Mouse (Mus musculus): ENCODE measurements around the gene Mlst8. TPM values are rescaled to one million over a fixed set of nuclear protein-coding genes. Genes with fewer than 3 reads are reported as not detected.
"Not testable (repeated sequence)": the region's sequence is repeated elsewhere in the genome, so short reads cannot be mapped to it uniquely, and the experiment has no call there.

Gene Mlst8
- polyA plus RNA-seq, 1 experiment from 2014 or later = 13.2 TPM

GRCm38 (mm10) chr17:24463374-24464133 is 15.3 kb downstream of the Mlst8 start:
- Histone ChIP-seq H3K36me3 (ENCODE audit: inconsistent target) (no peaks in the 10 kb centered on the region), H3K4me3 (ENCODE audit: inconsistent target) (no peak overlapping the region), H3K27ac (no peak overlapping the region), H3K79me2 (ENCODE audit: inconsistent target) (no peaks in the 10 kb centered on the region)
- WGBS (ENCODE audit: missing documents) = 34% methylated on average over 6 of the region's 6 CpGs

- 92% methylated on average over 1 of the region's 1 CpGs for WGBS (ENCODE audit: missing documents)
- no peak overlapping the region for H3K27ac ChIP-seq
Measured at GRCm38 (mm10) chr17:24462932-24463331, 15.9 kb downstream of the Mlst8 start.

GRCm38 (mm10) chr17:24461580-24461979 is 17.3 kb downstream of the Mlst8 start:
- H3K4me3 ChIP-seq (ENCODE audit: inconsistent target) = no peak overlapping the region
- H3K36me3 ChIP-seq (ENCODE audit: inconsistent target) = no peaks in the 10 kb centered on the region
- H3K79me2 ChIP-seq (ENCODE audit: inconsistent target) = no peaks in the 10 kb centered on the region
- WGBS (ENCODE audit: missing documents) = 83% methylated on average over 2 of the region's 2 CpGs
- no peak overlapping the region for H3K27ac ChIP-seq

More at GRCm38 (mm10) chr17:24462932-24463331, 15.9 kb downstream of the Mlst8 start:
- Histone ChIP-seq H3K79me2 (ENCODE audit: inconsistent target) (no peaks in the 10 kb centered on the region), H3K4me3 (ENCODE audit: inconsistent target) (no peak overlapping the region), H3K36me3 (ENCODE audit: inconsistent target) (no peaks in the 10 kb centered on the region)

- 48% methylated on average over 10 of the region's 10 CpGs for WGBS (ENCODE audit: missing documents)
- not testable (repeated sequence) for H3K4me3 ChIP-seq (ENCODE audit: inconsistent target); H3K36me3 ChIP-seq (ENCODE audit: inconsistent target)
- H3K79me2 ChIP-seq (ENCODE audit: inconsistent target) = peaks cover 35% of the 10 kb centered on the region
- peak overlapping the region; percentile 12; the same call in 1 of the 2 replicates for H3K27ac ChIP-seq
Measured at GRCm38 (mm10) chr17:24455523-24456206, 23.2 kb downstream of the Mlst8 start.

GRCm38 (mm10) chr17:24454756-24455522 is 23.9 kb downstream of the Mlst8 start:
- peak overlapping the region; percentile 60 for H3K4me3 ChIP-seq (ENCODE audit: inconsistent target)
- under 1% methylated on average over 67 of the region's 67 CpGs for WGBS (ENCODE audit: missing documents)
- H3K27ac ChIP-seq = peak overlapping the region; percentile 83
- peaks cover 35% of the 10 kb centered on the region for H3K79me2 ChIP-seq (ENCODE audit: inconsistent target)
- peaks cover 8% of the 10 kb centered on the region for H3K36me3 ChIP-seq (ENCODE audit: inconsistent target)

- WGBS (ENCODE audit: missing documents) = 5% methylated on average over 14 of the region's 14 CpGs
- H3K36me3 ChIP-seq (ENCODE audit: inconsistent target) = peaks cover 15% of the 10 kb centered on the region
- H3K4me3 ChIP-seq (ENCODE audit: inconsistent target) = peak overlapping the region; percentile 60
- H3K79me2 ChIP-seq (ENCODE audit: inconsistent target) = peaks cover 35% of the 10 kb centered on the region
- H3K27ac ChIP-seq = peak overlapping the region; percentile 83; the same call in 1 of the 2 replicates
Measured at GRCm38 (mm10) chr17:24454218-24454755, 24.6 kb downstream of the Mlst8 start.

GRCm38 (mm10) chr17:24453372-24453771 is 25.5 kb downstream of the Mlst8 start:
- H3K79me2 ChIP-seq (ENCODE audit: inconsistent target) = peaks cover 35% of the 10 kb centered on the region
- WGBS (ENCODE audit: missing documents) = 85% methylated on average over 2 of the region's 2 CpGs
- no peak overlapping the region for H3K27ac ChIP-seq
- H3K36me3 ChIP-seq (ENCODE audit: inconsistent target) = peaks cover 24% of the 10 kb centered on the region
- no peak overlapping the region for H3K4me3 ChIP-seq (ENCODE audit: inconsistent target)

GRCm38 (mm10) chr17:24451220-24451619 is 27.7 kb downstream of the Mlst8 start:
- 97% methylated on average over 6 of the region's 6 CpGs for WGBS (ENCODE audit: missing documents)
- peaks cover 30% of the 10 kb centered on the region for H3K36me3 ChIP-seq (ENCODE audit: inconsistent target)
- peaks cover 35% of the 10 kb centered on the region for H3K79me2 ChIP-seq (ENCODE audit: inconsistent target)
- no peak overlapping the region for H3K4me3 ChIP-seq (ENCODE audit: inconsistent target)
- no peak overlapping the region for H3K27ac ChIP-seq

- Histone ChIP-seq H3K27ac (no peak overlapping the region), H3K36me3 (ENCODE audit: inconsistent target) (peaks cover 47% of the 10 kb centered on the region), H3K79me2 (ENCODE audit: inconsistent target) (peaks cover 34% of the 10 kb centered on the region), H3K4me3 (ENCODE audit: inconsistent target) (no peak overlapping the region)
- 93% methylated on average over 5 of the region's 6 CpGs for WGBS (ENCODE audit: missing documents)
Measured at GRCm38 (mm10) chr17:24449507-24449906, 29.4 kb downstream of the Mlst8 start.

GRCm38 (mm10) chr17:24446590-24446989 is 32.3 kb downstream of the Mlst8 start:
- 51% methylated on average over 8 of the region's 8 CpGs for WGBS (ENCODE audit: missing documents)
- Histone ChIP-seq H3K36me3 (ENCODE audit: inconsistent target) (peaks cover 60% of the 10 kb centered on the region), H3K79me2 (ENCODE audit: inconsistent target) (peaks cover 5% of the 10 kb centered on the region; the same call in 1 of the 2 replicates), H3K4me3 (ENCODE audit: inconsistent target) (no peak overlapping the region), H3K27ac (no peak overlapping the region)

GRCm38 (mm10) chr17:24443409-24443808 is 35.5 kb downstream of the Mlst8 start:
- Histone ChIP-seq H3K4me3 (ENCODE audit: inconsistent target) (no peak overlapping the region), H3K27ac (no peak overlapping the region), H3K36me3 (ENCODE audit: inconsistent target) (peaks cover 55% of the 10 kb centered on the region), H3K79me2 (ENCODE audit: inconsistent target) (no peaks in the 10 kb centered on the region)
- 90% methylated on average over 4 of the region's 4 CpGs for WGBS (ENCODE audit: missing documents)

- peaks cover 53% of the 10 kb centered on the region for H3K36me3 ChIP-seq (ENCODE audit: inconsistent target)
- H3K27ac ChIP-seq = no peak within 1 kb of the TSS
- H3K79me2 ChIP-seq (ENCODE audit: inconsistent target) = no peaks in the 10 kb centered on the region
- no peak within 1 kb of the TSS for H3K4me3 ChIP-seq (ENCODE audit: inconsistent target)
- WGBS (ENCODE audit: missing documents) = 86% methylated on average over 7 of the region's 7 CpGs
Measured at GRCm38 (mm10) chr17:24442632-24443155, 36.2 kb downstream of the Mlst8 start, which contains the start of gene Dnase1l2. Gene Dnase1l2, minus strand, starts transcription at chr17:24443105.

GRCm38 (mm10) chr17:24442107-24442506 is 36.8 kb downstream of the Mlst8 start:
- no peak overlapping the region for H3K27ac ChIP-seq
- WGBS (ENCODE audit: missing documents) = 90% methylated on average over 11 of the region's 14 CpGs
- no peak overlapping the region for H3K4me3 ChIP-seq (ENCODE audit: inconsistent target)
- no peaks in the 10 kb centered on the region for H3K79me2 ChIP-seq (ENCODE audit: inconsistent target)
- H3K36me3 ChIP-seq (ENCODE audit: inconsistent target) = peaks cover 53% of the 10 kb centered on the region

GRCm38 (mm10) chr17:24441148-24441547 is 37.7 kb downstream of the Mlst8 start:
- Histone ChIP-seq H3K79me2 (ENCODE audit: inconsistent target) (no peaks in the 10 kb centered on the region), H3K27ac (no peak overlapping the region), H3K4me3 (ENCODE audit: inconsistent target) (no peak overlapping the region), H3K36me3 (ENCODE audit: inconsistent target) (peaks cover 50% of the 10 kb centered on the region)
- WGBS (ENCODE audit: missing documents) = 88% methylated on average over 2 of the region's 2 CpGs
